Mouse (Mus musculus): ENCODE measurements around the gene Bahcc1. TPM values are rescaled to one million over a fixed set of nuclear protein-coding genes. Genes with fewer than 3 reads are reported as not detected.

Gene Bahcc1
- total and polyA plus RNA-seq, 2 experiments from 2014 or later, result 3.5 to 13.1 TPM

GRCm38 (mm10) chr11:120335431-120336021 is 102.8 kb downstream of the Bahcc1 start:
- ATAC-seq (ENCODE audit: insufficient read depth, low read depth), result no peak
- Histone ChIP-seq H3K4me2 (ENCODE audit: low read depth, low read length) (no peak overlapping the region), H3K27me3 (ENCODE audit: control insufficient read depth, insufficient read depth, low read length) (no peaks in the 10 kb centered on the region), H3K9ac (replicated peaks; ENCODE audit: low read depth, low read length) (no peak overlapping the region), H3K4me1 (ENCODE audit: control insufficient read depth, insufficient read depth) (no peaks in the 10 kb centered on the region), H3K4me3 (ENCODE audit: low read depth, low read length) (no peak overlapping the region), H3K9me3 (replicated peaks; ENCODE audit: control insufficient read depth, low read length) (no peaks in the 10 kb centered on the region), H3K36me3 (replicated peaks; ENCODE audit: control insufficient read depth, insufficient read depth, low read length) (no peaks in the 10 kb centered on the region), H3K27ac (ENCODE audit: low read depth) (no peak overlapping the region)
- TF ChIP-seq EP300 (IDR thresholded peaks at IDR 0.05; ENCODE audit: low read depth) (no peak), CTCF (IDR thresholded peaks at IDR 0.05; ENCODE audit: low read depth) (no peak)
- DNase-seq (ENCODE audit: low spot score), result no peak
- 75% methylated on average over 6 of the region's 6 CpGs for WGBS

GRCm38 (mm10) chr11:120337447-120337846 is 104.7 kb downstream of the Bahcc1 start:
- WGBS, result 47% methylated on average over 2 of the region's 2 CpGs
- Histone ChIP-seq H3K9me3 (replicated peaks; ENCODE audit: control insufficient read depth, low read length) (no peaks in the 10 kb centered on the region), H3K9ac (replicated peaks; ENCODE audit: low read depth, low read length) (no peak overlapping the region), H3K27me3 (ENCODE audit: control insufficient read depth, insufficient read depth, low read length) (no peaks in the 10 kb centered on the region), H3K36me3 (replicated peaks; ENCODE audit: control insufficient read depth, insufficient read depth, low read length) (no peaks in the 10 kb centered on the region), H3K27ac (ENCODE audit: low read depth) (no peak overlapping the region), H3K4me1 (ENCODE audit: control insufficient read depth, insufficient read depth) (no peaks in the 10 kb centered on the region), H3K4me3 (ENCODE audit: low read depth, low read length) (no peak overlapping the region), H3K4me2 (ENCODE audit: low read depth, low read length) (no peak overlapping the region)
- TF ChIP-seq EP300 (IDR thresholded peaks at IDR 0.05; ENCODE audit: low read depth), result no peak
- no peak for TF ChIP-seq CTCF (IDR thresholded peaks at IDR 0.05; ENCODE audit: low read depth)
- no peak for ATAC-seq (ENCODE audit: insufficient read depth, low read depth)
- DNase-seq (ENCODE audit: low spot score), result no peak

- TF ChIP-seq CTCF (IDR thresholded peaks at IDR 0.05; ENCODE audit: low read depth), result no peak
- DNase-seq (ENCODE audit: low spot score) (no peak), ATAC-seq (ENCODE audit: insufficient read depth, low read depth) (no peak)
Measured at GRCm38 (mm10) chr11:120338786-120339185, 106.0 kb downstream of the Bahcc1 start.

GRCm38 (mm10) chr11:120339978-120340513 is 107.3 kb downstream of the Bahcc1 start:
- peak; percentile 3 for DNase-seq (ENCODE audit: low spot score)
- Histone ChIP-seq H3K9me3 (replicated peaks; ENCODE audit: control insufficient read depth, low read length) (no peaks in the 10 kb centered on the region), H3K9ac (replicated peaks; ENCODE audit: low read depth, low read length) (no peak overlapping the region), H3K4me1 (ENCODE audit: control insufficient read depth, insufficient read depth) (no peaks in the 10 kb centered on the region), H3K4me3 (ENCODE audit: low read depth, low read length) (no peak overlapping the region), H3K36me3 (replicated peaks; ENCODE audit: control insufficient read depth, insufficient read depth, low read length) (peaks cover 2% of the 10 kb centered on the region), H3K27ac (ENCODE audit: low read depth) (no peak overlapping the region), H3K27me3 (ENCODE audit: control insufficient read depth, insufficient read depth, low read length) (no peaks in the 10 kb centered on the region), H3K4me2 (ENCODE audit: low read depth, low read length) (no peak overlapping the region)
- ATAC-seq (ENCODE audit: insufficient read depth, low read depth), result no peak
- TF ChIP-seq CTCF (IDR thresholded peaks at IDR 0.05; ENCODE audit: low read depth) (no peak), EP300 (IDR thresholded peaks at IDR 0.05; ENCODE audit: low read depth) (no peak)
- 80% methylated on average over 10 of the region's 10 CpGs for WGBS

More at GRCm38 (mm10) chr11:120338786-120339185, 106.0 kb downstream of the Bahcc1 start:
- 75% methylated on average over 3 of the region's 3 CpGs for WGBS
- no peaks in the 10 kb centered on the region for H3K36me3 ChIP-seq (replicated peaks; ENCODE audit: control insufficient read depth, insufficient read depth, low read length)
- H3K27ac ChIP-seq (ENCODE audit: low read depth), result no peak overlapping the region
- H3K27me3 ChIP-seq (ENCODE audit: control insufficient read depth, insufficient read depth, low read length), result no peaks in the 10 kb centered on the region
- no peaks in the 10 kb centered on the region for H3K4me1 ChIP-seq (ENCODE audit: control insufficient read depth, insufficient read depth)
- H3K9ac ChIP-seq (replicated peaks; ENCODE audit: low read depth, low read length), result no peak overlapping the region
- H3K9me3 ChIP-seq (replicated peaks; ENCODE audit: control insufficient read depth, low read length), result no peaks in the 10 kb centered on the region
- H3K4me3 ChIP-seq (ENCODE audit: low read depth, low read length), result no peak overlapping the region
- no peak overlapping the region for H3K4me2 ChIP-seq (ENCODE audit: low read depth, low read length)

GRCm38 (mm10) chr11:120341661-120342060 is 108.9 kb downstream of the Bahcc1 start:
- 96% methylated on average over 4 of the region's 4 CpGs for WGBS
- no peaks in the 10 kb centered on the region for H3K9me3 ChIP-seq (replicated peaks; ENCODE audit: control insufficient read depth, low read length)
- TF ChIP-seq CTCF (IDR thresholded peaks at IDR 0.05; ENCODE audit: low read depth), result no peak
- no peak for TF ChIP-seq EP300 (IDR thresholded peaks at IDR 0.05; ENCODE audit: low read depth)
- ATAC-seq (ENCODE audit: insufficient read depth, low read depth) (no peak), DNase-seq (ENCODE audit: low spot score) (peak; percentile 2)
- no peak overlapping the region for H3K4me2 ChIP-seq (ENCODE audit: low read depth, low read length)
- no peak overlapping the region for H3K27ac ChIP-seq (ENCODE audit: low read depth)
- no peak overlapping the region for H3K9ac ChIP-seq (replicated peaks; ENCODE audit: low read depth, low read length)
- H3K36me3 ChIP-seq (replicated peaks; ENCODE audit: control insufficient read depth, insufficient read depth, low read length), result peaks cover 11% of the 10 kb centered on the region
- H3K4me1 ChIP-seq (ENCODE audit: control insufficient read depth, insufficient read depth), result no peaks in the 10 kb centered on the region; the same call in 1 of the 2 replicates
- H3K4me3 ChIP-seq (ENCODE audit: low read depth, low read length), result no peak overlapping the region
- no peaks in the 10 kb centered on the region for H3K27me3 ChIP-seq (ENCODE audit: control insufficient read depth, insufficient read depth, low read length)

Small RNA genes lying within 50 kb of the gene (microRNA-seq; reads per million reads assigned to microRNA genes)
- gene Gm47297, result not detected

Other genes with a start within 250 kb of the Bahcc1 start
- 4.7 and 22.1 TPM in 2 replicates for gene Aatk, start 185.8 kb upstream of the Bahcc1 start, total RNA-seq (2014; rRNA removed; ENCODE audit: low replicate concordance)
- 0.63 and 0.71 TPM in 2 replicates for gene Aatk, start 185.8 kb upstream of the Bahcc1 start, polyA plus RNA-seq (2015; fragmentation: Nextera tagmentation; extraction: Ambion mirVana)
- gene Cep131, start 146.1 kb upstream of the Bahcc1 start, total RNA-seq (2014; rRNA removed; ENCODE audit: low replicate concordance), result 3.8 and 8.5 TPM in 2 replicates
- gene Cep131, start 146.1 kb upstream of the Bahcc1 start, polyA plus RNA-seq (2015; fragmentation: Nextera tagmentation; extraction: Ambion mirVana), result 6.8 and 8.2 TPM in 2 replicates
- gene Tepsin, start 134.2 kb upstream of the Bahcc1 start, total RNA-seq (2014; rRNA removed; ENCODE audit: low replicate concordance), result 16.4 and 20.4 TPM in 2 replicates
- 8.6 and 8.7 TPM in 2 replicates for gene Tepsin, start 134.2 kb upstream of the Bahcc1 start, polyA plus RNA-seq (2015; fragmentation: Nextera tagmentation; extraction: Ambion mirVana)
- 52.7 and 84.8 TPM in 2 replicates for gene Ndufaf8, start 134.0 kb upstream of the Bahcc1 start, total RNA-seq (2014; rRNA removed; ENCODE audit: low replicate concordance)
- gene Ndufaf8, start 134.0 kb upstream of the Bahcc1 start, polyA plus RNA-seq (2015; fragmentation: Nextera tagmentation; extraction: Ambion mirVana), result 118 and 132 TPM in 2 replicates
- 113 and 139 TPM in 2 replicates for gene Slc38a10, start 81.6 kb upstream of the Bahcc1 start, total RNA-seq (2014; rRNA removed; ENCODE audit: low replicate concordance)
- 56.2 and 65.9 TPM in 2 replicates for gene Slc38a10, start 81.6 kb upstream of the Bahcc1 start, polyA plus RNA-seq (2015; fragmentation: Nextera tagmentation; extraction: Ambion mirVana)
- 700 and 751 TPM in 2 replicates for gene Actg1, start 115.6 kb downstream of the Bahcc1 start, total RNA-seq (2014; rRNA removed; ENCODE audit: low replicate concordance)
- 639 and 714 TPM in 2 replicates for gene Actg1, start 115.6 kb downstream of the Bahcc1 start, polyA plus RNA-seq (2015; fragmentation: Nextera tagmentation; extraction: Ambion mirVana)
- gene Fscn2, start 128.6 kb downstream of the Bahcc1 start, total RNA-seq (2014; rRNA removed; ENCODE audit: low replicate concordance), result not detected in 2 replicates
- 0.65 and 0.68 TPM in 2 replicates for gene Fscn2, start 128.6 kb downstream of the Bahcc1 start, polyA plus RNA-seq (2015; fragmentation: Nextera tagmentation; extraction: Ambion mirVana)
- gene Faap100, start 145.8 kb downstream of the Bahcc1 start, total RNA-seq (2014; rRNA removed; ENCODE audit: low replicate concordance), result 46.7 and 70.5 TPM in 2 replicates
- 22.3 and 28.6 TPM in 2 replicates for gene Faap100, start 145.8 kb downstream of the Bahcc1 start, polyA plus RNA-seq (2015; fragmentation: Nextera tagmentation; extraction: Ambion mirVana)
- 59.0 and 66.0 TPM in 2 replicates for gene Nploc4, start 204.8 kb downstream of the Bahcc1 start, total RNA-seq (2014; rRNA removed; ENCODE audit: low replicate concordance)
- 17.6 and 20.5 TPM in 2 replicates for gene Nploc4, start 204.8 kb downstream of the Bahcc1 start, polyA plus RNA-seq (2015; fragmentation: Nextera tagmentation; extraction: Ambion mirVana)
- not detected in 2 replicates for gene Tspan10, start 209.7 kb downstream of the Bahcc1 start, total RNA-seq (2014; rRNA removed; ENCODE audit: low replicate concordance)
- 0.08 TPM in 1 of 2 replicates, not detected in the other for gene Tspan10, start 209.7 kb downstream of the Bahcc1 start, polyA plus RNA-seq (2015; fragmentation: Nextera tagmentation; extraction: Ambion mirVana)
- gene Pde6g, start 220.6 kb downstream of the Bahcc1 start, total RNA-seq (2014; rRNA removed; ENCODE audit: low replicate concordance), result not detected in 2 replicates
- gene Pde6g, start 220.6 kb downstream of the Bahcc1 start, polyA plus RNA-seq (2015; fragmentation: Nextera tagmentation; extraction: Ambion mirVana), result 0.29 and 0.33 TPM in 2 replicates
- 69.2 and 85.3 TPM in 2 replicates for gene Oxld1, start 225.1 kb downstream of the Bahcc1 start, total RNA-seq (2014; rRNA removed; ENCODE audit: low replicate concordance)
- 40.1 and 45.3 TPM in 2 replicates for gene Oxld1, start 225.1 kb downstream of the Bahcc1 start, polyA plus RNA-seq (2015; fragmentation: Nextera tagmentation; extraction: Ambion mirVana)
- gene Ccdc137, start 225.2 kb downstream of the Bahcc1 start, total RNA-seq (2014; rRNA removed; ENCODE audit: low replicate concordance), result 4.7 and 5.7 TPM in 2 replicates
- 11.2 and 12.6 TPM in 2 replicates for gene Ccdc137, start 225.2 kb downstream of the Bahcc1 start, polyA plus RNA-seq (2015; fragmentation: Nextera tagmentation; extraction: Ambion mirVana)
- 35.4 and 48.3 TPM in 2 replicates for gene Arl16, start 234.7 kb downstream of the Bahcc1 start, total RNA-seq (2014; rRNA removed; ENCODE audit: low replicate concordance)
- 25.1 and 28.2 TPM in 2 replicates for gene Arl16, start 234.7 kb downstream of the Bahcc1 start, polyA plus RNA-seq (2015; fragmentation: Nextera tagmentation; extraction: Ambion mirVana)